Mouse (Mus musculus): ENCODE results near the gene Golph3.

DNA sequence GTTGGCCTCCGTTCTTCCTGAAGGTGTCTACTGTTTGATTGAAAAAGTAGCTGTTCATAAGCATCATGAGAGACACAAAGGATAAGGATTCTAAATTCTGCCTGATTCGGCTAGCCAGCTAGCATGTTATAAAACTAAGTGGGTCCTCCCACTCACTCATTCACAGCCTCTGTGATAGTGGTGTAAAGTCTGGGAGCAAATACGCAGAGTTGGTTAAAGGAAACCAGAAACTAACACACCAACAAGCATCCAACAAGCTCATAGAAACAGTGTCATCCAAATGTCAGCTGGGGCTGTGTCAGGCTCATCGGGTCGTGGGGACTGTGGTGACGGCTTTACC, 41.4 kb downstream of the Golph3 start:
- TF ChIP-seq POLR2A (IDR thresholded peaks at IDR 0.05; ENCODE audit: insufficient read length, low read depth): no peak
- no peak for TF ChIP-seq MYOG (IDR thresholded peaks at IDR 0.05; ENCODE audit: control insufficient read depth in 1 of 3, insufficient read depth in 1 of 3, insufficient read length in 2 of 3, low read depth in 2 of 3)
- TF ChIP-seq TCF3 (IDR thresholded peaks at IDR 0.05; ENCODE audit: insufficient read length, low read depth): no peak
- TF ChIP-seq TCF12 (IDR thresholded peaks at IDR 0.05; ENCODE audit: insufficient read depth, poor library complexity, severe bottlenecking): no peak
- TF ChIP-seq SRF (IDR thresholded peaks at IDR 0.05; ENCODE audit: control insufficient read depth, insufficient read length, low read depth): no peak
- TF ChIP-seq MAX (IDR thresholded peaks at IDR 0.05; ENCODE audit: low read depth): no peak
- no peak for TF ChIP-seq POLR2AphosphoS2 (IDR thresholded peaks at IDR 0.05; ENCODE audit: insufficient read length, low read depth)
- TF ChIP-seq USF1 (IDR thresholded peaks at IDR 0.05; ENCODE audit: low read depth): no peak
- no peak for TF ChIP-seq CEBPB (IDR thresholded peaks at IDR 0.05; ENCODE audit: insufficient read depth, poor library complexity, severe bottlenecking)

Data from myocyte (in vitro differentiated cells).